Mouse (Mus musculus): ENCODE measurements around the gene Aunip.

Aunip gene

DNA sequence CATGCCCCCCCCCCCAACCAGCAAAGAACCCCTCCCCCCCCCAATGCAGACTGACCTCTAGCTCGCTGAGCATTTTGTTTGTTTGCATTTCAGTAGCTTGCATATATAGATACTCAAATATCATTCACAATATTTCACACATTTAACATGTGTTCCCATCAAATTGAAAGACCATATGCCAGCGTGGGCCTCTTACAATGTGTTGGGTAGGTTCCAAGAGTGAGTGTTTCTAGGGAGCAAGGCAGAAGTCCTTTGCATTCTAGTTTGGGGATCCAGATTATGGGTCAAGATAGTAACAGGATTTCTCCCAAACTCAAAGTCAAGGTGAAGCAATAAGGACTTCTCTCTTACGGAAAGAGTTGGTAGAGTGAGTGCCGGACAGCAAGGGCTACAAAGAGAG, 7.7 kb downstream of the Aunip start:
- no peak for DNase-seq

DNA sequence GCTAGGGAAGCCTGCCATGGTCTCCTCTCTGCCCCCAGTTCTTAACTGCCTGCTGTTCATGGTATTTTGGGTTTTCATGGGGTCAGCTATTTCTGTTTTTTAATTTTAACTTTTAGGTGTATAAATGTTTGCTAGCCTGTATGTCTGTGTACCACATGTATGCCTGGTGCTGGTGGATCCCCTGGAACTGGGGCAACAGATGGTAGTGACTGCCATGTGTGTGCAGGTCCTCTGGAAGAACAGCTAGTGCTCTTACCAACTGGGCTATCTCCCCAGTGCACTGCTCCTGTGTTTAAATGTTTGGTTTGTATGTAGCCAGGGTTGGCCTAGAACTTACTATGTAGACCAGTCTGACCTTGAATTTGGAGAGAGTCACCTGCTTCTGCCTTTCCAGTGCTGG, 8.5 kb downstream of the Aunip start:
- DNase-seq: no peak

DNA sequence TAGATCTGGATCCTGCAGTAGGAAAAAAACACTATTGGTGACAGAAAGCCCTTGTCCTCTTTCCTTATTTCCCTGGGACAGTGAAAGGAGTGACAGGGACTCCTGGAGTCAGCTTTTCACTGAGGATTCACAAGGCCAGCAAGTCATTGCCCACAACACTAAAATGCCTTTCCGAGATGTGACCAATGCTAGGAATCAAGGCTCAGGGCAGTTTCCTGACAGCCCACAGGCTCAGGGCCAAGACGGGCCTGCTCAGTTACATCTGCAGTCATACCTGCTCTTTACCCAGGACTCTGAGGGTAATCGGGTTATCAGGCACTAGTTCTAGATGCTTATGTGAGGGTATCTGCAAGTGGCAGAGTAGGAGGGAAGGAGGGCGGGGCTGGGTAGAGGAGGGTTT, 12.6 kb downstream of the Aunip start:
- DNase-seq: no peak

DNA sequence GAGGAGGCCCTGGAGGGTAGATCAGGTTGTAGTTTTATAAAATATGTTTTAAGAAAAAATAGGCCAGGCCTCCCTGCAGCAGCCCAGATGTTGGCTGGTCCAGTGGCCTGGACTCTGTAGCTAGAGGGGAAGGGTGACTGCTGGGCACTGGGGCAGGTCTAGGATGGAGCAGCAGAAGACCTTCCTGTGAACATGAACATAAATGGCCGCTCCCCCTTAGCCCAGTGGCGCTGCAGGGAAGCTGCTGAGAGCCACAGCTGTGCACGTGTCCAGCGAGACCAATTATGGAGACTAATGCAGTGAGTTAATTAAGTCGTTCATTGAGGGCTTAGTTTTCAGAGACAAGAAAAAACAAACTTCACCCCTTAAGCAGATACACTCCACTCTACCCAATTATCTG, 15.0 kb downstream of the Aunip start:
- no peak for DNase-seq

DNA sequence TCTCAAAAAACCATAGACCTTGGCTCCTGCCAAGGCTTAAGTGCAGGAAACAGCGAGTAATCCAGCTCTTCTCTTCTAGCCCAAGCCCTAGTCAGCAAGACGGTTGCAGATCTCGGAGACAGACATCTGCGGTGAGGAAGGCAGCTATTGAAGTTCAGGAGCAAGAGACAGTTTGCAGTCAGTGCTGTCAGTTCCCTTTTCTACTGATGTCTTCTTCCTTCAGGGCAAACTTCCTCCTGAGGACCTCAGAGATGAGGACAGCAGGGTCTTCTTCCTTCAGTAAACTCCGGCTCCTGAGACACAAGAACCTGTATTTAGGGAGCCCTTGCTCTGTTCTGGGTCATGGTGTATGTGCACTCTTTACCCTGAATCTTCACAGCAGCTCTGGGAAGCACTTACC, 15.4 kb downstream of the Aunip start:
- DNase-seq: no peak

DNA sequence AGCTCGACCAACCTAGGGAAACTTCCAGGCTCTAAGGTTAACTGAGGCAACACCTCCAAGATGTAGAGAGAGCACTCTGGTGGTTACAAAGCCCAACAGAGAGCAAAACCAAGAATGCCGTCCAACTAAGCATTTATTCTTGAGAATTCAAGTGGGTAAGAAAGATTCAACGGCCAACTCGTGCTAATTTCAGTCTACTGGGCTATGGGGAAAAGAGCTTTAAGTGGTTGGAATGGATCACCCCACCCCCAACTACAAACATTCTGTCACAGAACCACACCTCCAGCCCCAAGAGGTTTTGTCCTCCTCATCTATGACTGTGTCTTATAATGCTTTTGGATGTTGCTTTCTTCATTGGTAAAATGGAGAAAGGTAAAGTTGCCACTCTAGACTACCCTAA, 22.1 kb downstream of the Aunip start:
- DNase-seq: no peak

DNA sequence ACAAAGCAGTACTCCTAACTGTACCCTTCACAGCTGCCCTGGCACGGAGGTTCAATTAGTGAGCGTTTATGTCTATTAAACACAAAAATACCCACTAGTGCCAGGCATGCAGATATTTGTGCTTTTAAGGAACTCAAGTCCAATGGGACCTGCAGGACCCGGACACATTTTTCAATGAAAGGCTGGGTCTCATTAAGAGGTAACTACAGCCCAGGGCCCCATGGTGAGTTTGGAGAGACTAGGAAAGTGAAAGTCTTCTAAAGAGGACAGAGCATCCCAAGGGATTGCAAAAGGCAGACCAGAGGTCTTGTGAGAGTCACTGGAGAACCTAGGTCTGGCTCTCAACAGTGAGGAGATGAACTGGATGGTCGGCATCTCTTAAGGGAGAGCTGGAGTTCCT, 22.6 kb downstream of the Aunip start:
- DNase-seq: no peak

DNA sequence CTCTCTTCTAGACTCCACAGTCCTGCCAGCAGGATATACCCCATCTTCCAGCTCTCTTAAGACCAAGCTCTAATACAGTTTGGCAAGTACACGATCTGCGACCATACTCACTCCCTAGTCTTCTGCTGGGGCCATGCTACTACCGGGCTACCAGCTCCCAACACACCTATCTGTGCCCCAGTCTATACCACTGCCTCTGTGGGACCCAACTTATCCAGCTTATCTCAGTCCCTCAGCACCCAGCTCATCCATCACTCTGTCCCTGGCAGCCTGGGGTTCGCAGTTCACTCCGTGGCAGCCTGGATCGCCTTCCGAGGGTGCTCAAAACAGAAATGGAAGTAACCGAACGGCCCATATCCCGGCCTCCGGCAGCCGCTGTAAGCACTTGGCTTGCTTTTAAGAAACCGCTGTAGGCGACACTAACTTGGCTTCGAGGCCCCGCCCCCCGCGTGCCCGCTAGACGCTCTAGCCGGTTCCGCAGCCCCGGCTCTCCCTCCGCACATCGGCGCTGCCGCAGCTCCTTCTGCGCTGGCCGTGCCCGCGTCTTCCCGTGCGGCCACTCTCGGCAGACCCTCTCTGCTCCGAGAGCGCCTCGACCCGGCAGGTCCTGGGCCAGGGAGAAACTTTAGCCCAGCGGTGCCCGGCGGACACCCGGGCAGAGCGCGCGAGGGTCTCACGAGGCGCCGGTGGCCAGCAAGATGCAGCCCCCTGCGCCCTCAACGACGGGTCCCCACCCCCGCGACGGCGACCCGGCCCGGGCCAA, 23.5 kb downstream of the Aunip start:
- peak; percentile 79 for DNase-seq

DNA sequence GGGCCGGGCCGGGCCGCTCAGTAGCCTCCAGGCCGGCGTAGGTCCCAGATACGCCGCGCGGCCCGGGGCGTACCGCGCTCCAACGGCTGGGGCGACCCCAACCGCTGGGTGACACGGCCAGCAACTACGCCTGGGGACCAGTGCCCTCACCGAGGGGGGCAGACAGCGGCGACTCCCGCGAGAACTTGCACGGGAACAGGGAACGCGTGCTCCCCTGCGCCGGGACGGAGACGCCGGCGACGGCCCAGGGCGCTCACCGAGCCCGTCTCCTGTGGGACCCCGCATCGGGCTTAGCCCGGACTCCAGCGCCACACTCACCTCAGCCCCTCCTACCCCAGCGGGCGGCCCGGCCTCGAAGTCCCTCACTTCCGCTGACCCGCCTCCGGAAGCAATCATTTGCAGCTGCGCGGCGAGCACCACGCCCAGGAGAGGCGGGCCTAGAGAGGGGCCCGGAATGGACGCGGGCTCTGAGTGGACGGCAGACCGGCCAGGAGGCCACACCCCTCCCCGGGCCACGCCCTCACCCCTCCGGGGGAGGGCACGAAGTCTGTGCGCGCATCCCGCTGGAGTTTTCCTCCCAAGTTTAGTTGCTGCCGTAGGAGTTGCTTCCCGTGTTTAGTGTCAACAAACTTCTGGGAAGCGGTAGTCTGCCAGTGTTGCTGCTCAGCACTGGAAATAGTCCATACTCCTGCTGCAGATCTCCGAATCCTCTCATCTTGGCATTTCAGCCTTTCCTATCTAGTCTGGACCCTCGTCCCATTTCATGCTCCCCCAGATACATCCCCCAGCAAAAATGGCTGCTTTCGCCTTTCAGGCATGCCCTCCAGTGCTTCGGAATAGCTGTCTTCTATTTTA, 24.4 kb downstream of the Aunip start, which contains the start of gene Mtfr1l:
Mtfr1l (minus strand) TSS at position 456 of the 855 bp plus-strand sequence.
- peak; percentile 99 for DNase-seq

DNA sequence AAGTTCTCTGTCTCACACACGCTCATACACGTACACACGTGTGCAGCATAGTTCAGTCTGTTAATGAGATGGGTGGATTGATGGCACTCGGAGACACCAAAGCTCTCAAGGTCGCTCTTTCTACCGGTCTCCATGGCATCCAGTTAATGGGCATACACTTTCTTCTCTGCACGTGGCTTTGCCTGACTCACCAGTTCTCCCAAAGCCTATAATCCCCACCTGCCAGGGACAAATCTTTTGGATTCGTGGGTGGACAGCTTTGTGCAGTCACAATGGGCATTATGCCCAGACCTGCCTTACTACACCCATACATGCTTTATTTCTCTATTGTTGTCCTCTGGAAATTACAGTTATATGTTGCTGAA, 25.0 kb downstream of the Aunip start:
- no peak for DNase-seq

DNA sequence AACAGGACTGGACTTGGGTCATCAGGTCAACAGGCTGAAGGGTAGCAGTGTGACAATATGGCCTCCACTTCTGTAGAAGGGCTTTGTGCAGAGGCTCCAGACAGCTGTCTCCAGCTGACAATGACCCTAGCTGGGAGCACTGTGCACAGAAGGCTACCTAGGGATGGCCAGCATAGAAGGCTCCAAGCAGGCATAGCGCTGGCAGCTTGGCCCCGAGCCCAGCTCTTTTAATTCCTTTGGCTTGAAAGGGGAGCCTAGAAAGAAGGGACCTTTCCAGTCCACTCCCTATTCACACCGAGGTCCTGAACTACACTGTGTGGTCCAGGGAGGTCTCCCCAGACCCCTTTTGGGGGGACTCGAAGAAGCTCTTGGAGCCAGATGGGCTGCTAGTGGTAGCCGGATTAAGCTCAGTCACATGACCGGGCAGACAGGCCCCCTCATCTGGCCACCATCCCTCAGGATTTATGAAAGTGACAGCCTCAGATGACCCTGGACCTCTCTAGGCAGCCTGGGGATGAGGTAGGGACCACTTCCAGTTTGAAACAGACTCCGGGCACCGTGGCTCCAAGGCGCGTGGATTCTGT, 28.3 kb downstream of the Aunip start:
- no peak for DNase-seq

DNA sequence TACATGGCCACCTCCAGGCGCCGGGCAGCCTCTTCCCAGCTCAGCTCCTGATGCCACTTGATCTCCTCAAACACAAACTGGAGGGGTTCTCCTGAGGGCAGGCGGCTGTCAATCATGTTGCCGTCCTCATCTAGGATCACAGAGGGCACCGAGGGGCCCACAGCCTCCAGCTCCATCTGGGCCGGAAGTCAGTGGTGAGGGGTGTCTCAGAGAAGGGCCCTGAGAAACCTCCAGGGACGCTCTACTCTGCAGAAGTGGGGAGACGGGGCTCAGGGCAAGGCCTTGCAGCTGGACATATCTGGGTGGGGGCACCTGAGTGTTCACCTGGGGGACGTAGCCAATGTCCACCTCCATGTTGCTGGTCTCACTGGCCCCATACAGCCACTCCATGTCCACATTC, 31.9 kb downstream of the Aunip start:
- no peak for DNase-seq

DNA sequence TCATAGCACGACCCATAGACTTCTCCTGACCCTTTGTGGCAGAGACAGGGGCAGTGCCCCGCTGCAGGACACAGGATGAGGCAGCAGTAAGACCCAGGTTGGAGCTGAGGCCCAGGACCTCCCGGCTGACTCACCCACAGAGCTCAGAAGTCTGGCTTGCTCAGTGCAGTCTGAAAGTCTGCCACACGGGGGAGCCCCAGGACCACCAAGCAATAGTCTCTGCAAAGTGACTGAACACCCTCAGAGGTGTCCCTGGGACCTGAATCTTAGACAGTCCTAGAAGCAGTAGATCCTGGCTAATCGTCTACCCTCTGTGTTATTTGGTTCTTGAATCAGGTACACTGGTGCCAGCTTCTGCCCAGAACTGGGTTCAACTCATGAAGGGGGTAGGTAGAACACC, 32.5 kb downstream of the Aunip start:
- peak; percentile 94 for DNase-seq

DNA sequence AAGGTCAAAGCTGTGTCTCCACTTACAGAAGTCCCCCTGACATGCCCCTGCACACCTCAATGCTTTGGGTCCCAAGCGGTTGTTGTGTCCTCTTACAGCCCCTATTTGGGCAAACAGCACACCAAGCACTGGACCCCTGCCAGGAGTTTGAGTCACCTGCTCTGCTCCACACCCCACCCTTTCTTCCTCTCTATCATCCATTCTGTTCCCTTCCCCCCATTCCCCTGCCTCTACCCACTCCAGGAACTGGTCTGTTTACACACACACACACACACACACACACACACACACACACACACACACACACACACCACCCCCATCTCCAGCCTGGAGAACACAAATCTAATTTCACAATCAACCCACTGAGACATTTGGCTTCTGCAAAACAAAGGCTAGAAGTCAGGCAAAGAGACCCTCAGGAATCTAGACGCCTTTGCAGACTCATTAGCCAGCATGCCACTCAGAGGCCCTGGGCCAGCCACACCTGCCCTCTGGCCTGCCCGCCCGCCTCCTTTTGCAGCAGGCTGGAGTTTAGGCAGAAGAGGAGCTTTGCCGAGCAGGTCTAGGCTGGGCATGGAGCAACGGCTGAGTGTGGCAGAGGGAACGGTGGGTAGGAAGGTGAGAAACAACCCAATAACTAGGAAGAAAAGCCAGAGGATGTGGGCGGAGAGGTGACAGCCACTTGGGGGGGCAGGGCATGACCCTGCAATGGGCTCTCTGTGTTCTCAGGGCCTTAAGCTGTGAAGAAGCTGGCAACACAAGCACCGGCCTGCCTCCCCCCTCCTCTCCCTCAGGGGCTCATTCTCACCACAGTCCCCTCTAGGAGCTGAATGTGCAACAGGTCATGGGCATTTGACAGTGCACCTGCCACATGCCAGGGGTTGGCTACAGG, 36.3 kb downstream of the Aunip start:
- DNase-seq: no peak

DNA sequence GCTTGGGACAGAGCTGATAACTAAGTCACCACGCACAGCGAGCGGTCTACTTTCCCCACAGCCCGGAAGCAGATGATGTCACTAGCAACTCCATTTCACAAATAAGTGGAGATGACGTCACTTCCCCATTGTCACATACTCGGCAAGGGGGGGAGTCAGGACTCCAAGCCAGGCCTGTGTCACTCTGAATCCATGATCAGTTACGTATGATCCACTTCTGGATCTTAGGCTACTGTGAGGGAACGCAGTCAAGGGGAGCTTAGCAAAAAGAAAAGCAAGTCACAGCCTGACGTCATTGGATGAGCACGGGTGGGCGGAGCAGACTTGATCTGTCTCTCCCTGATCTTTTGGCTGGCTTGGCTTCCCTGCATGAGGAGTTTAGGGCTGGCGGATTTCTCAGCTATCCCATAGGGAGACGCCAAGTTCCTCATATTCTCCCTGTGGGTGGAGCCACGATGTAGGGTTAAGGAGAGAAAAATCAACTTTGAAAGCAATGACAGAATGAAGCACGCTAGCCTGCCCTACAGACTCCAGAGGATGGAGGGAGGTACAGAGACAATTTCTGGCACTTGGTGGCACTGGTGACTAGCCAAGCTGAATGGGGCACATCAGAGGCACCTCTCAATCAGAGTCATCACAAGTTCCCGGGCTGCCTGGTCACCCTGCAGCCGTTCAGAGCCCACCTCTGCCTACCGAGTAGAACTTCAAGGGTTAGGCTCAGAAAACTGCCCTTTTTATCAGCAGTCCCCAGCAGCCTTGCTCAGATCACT, 37.6 kb downstream of the Aunip start:
- DNase-seq: no peak

DNA sequence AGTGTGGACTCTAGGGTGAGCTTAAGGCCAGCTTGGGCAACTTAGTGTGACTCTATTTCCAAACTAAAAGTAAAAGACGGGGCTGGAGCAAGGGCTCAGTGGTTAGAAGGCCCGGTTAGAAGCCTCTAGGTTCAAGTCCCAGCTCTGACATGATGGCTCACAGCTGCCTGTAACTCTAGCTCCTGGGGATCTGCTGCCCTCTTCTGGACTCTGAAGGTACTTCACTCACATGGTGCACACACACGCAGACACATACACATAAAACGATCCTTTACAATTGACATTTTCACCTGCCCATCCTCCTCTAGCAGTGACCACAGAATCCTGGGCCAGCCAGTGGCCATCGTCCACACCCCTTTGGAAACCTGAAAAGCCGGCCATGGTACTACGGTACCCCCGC, 39.1 kb downstream of the Aunip start:
- DNase-seq: no peak

DNA sequence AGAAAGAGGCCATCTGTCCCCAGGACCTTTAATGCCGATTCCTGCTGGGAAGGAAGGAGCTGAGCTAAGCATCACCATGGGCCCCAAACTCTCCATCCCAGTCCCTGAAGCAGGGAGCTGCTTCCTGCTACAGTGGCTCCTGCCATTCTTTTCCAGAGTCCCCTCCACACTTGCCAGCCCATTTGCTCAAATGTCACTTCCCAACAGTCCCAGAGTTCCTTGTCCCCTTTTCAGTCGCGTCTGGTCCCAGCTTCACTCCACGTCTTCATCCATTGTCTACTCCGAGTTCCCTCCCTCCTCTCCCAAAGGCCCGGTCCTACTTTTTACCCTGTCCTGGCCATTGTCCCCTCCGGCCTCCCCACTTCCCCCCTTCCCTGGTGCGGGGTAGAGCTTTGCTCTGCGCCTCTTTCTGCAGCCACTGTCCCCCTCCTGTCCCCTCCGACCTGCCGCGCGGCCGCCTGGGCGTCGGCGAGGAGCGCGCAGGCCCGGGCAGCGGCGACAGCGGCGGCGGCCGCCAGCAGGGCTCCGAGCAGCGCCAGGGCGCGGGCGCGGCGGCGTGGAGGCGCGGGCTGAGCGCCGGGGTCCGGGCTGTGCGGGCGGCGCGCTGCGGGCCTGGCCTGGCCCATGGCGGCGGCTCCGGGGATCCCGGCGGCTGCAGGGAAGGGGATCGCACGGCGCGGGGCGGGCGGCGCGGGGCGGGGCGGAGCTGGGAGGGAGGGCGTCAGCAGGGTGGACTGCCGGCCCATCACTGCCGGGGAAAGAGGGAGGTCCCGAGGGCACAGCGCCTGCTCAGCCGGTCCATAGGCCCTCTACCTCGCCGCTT, 40.9 kb downstream of the Aunip start, which contains the start of gene Selenon:
Selenon (minus strand) TSS at position 673 of the 823 bp plus-strand sequence.
- DNase-seq: peak; percentile 43

DNA sequence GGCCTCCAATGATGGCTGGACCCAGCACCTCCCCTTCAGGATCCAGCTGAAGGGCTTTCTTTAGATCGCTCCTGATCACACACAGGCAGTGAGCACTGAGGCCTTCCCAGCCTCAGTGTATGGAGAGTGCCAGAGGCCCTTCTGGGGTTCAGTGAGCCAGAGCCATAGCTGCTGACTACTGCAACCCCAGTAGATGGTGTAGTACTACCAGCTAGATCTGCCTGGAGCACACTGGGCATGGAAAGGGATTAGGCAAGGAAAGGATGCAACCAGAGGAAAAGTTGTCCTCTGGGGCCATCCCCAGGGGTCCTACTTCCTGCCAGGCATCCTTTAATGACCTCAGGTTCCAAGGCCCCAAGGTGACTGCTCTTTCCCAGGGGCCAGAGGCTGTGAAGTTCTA, 42.8 kb downstream of the Aunip start:
- DNase-seq: no peak

DNA sequence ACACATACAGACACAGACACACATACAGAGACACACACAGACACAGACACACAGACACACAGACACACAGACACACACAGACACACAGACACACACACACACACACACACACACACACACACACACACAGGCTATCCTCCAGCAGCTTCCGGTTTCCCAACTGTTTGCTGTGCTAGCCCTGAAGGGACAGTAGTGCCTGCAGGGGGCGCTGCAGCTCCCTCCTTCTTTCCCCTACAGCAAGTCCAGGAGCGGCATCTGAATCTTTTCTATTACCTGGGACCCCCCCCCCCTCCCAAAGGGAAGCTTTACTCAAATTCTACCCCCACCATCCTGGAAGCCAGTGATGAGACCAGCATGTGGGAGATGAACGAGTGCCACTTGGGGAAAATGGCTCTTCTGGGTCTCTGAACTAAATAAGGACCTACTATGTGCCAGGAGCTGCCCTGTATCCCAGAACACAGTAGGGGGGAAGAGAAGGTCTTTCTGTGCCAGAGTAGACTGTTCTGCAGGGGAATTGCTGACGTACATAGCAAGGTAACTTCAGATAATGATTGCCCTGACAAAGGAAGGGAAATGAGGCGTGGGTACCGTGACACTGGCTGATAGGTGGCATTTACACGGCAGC, 45.3 kb downstream of the Aunip start:
- DNase-seq: no peak

DNA sequence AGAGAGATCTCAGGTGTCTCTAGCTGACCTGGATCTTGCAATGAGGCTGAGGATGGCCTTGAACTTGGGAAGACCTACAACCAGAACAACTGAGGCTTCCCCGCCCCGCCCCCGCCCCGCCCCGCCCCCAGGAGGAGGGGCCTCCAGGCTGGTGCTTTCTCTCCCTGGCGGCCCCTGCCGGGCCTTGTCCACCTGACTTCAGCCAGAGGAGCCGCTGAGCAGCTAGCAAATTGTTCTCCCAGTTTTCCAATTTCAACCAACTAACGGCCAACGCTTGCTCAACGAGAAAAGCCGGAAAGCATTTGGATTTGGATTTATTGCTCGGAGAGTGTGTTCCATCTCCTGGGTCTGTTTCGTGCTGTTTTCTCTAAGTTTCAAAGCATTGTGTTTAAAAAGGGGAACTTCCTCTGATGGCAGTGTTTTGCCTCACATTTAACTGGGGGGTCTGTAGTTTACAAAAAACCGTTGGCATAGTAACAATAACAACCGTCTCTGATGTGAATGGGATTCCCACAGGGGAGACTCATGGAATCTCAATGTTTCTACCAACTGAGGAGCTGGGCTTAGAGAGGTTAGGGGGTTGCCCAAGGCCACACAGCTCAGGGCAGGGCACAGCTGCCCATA, 46.9 kb downstream of the Aunip start:
- DNase-seq: no peak

Data from kidney, adult 18-20 months (tissue).